Mouse (Mus musculus) cerebellum, adult 2 months (tissue): Measurements from ENCODE around the gene Astn2. TPM values are rescaled to one million over a fixed set of nuclear protein-coding genes. Genes with fewer than 3 reads are reported as not detected.

Experiments
- DNase-seq, 2 experiments: peaks; one replicate each; pipeline ENCODE4 v3.0.0; 2021
- H3K27ac ChIP-seq: fragments of 200-500 bp; 2 replicates; pipeline ENCODE4 v1.5.1; 2012; ENCODE audit warnings: low read length, control low read depth, inconsistent platforms; ENCODE audit not compliant: insufficient read depth
- H3K27me3 ChIP-seq: fragments of 200-500 bp; 2 replicates; pipeline ENCODE4 v1.6.1; 2012; ENCODE audit warnings: inconsistent platforms, mild to moderate bottlenecking, low read length, moderate library complexity; ENCODE audit not compliant: control insufficient read depth, insufficient read depth
- H3K4me1 ChIP-seq: fragments of 200-500 bp; 2 replicates; pipeline ENCODE4 v1.6.1; 2011; ENCODE audit warnings: low read length; ENCODE audit not compliant: control insufficient read depth, insufficient read depth
- H3K4me3 ChIP-seq: fragments of 200-500 bp; replicated peaks from 2 replicates; pipeline ENCODE3; 2011; ENCODE audit warnings: mild to moderate bottlenecking, low read depth, low read length, control low read depth; ENCODE audit not compliant: insufficient read depth
- CTCF ChIP-seq: fragments of 200-500 bp; IDR thresholded peaks from 2 replicates; pipeline ENCODE4 v1.5.1; 2011; ENCODE audit warnings: low read depth, mild to moderate bottlenecking, control low read depth, low read length, moderate library complexity, borderline replicate concordance; ENCODE audit not compliant: insufficient read depth
- POLR2A ChIP-seq: fragments of 200-500 bp; IDR thresholded peaks from 2 replicates; pipeline ENCODE4 v1.6.1; 2011; ENCODE audit warnings: low read length, control low read depth, borderline replicate concordance; ENCODE audit not compliant: insufficient read depth
- WGBS: fragments of 180-500 bp; shearing (Covaris S2); methylation state at CpG from one replicate; pipeline ENCODE4 v1.1.7; 2018; 5-methylcytosine and 5-hydroxymethylcytosine counted together
- polyA plus RNA-seq: library from polyadenylated mRNA; depleted of rRNA; stranded (reverse); fragments of >200 nt; gene quantifications from 2 replicates; pipeline ENCODE4 v1.2.3, GENCODE M21; 2012

Gene Astn2
- polyA plus RNA-seq, 1 experiment: 56.9 TPM

- 1% methylated on average over 24 of the region's 24 CpGs for WGBS
- DNase-seq: peak; percentile 88 to 89
- peak overlapping the region; percentile 99 for H3K27ac ChIP-seq
- H3K4me3 ChIP-seq: peak overlapping the region; percentile 100
- peaks cover 12% of the 10 kb centered on the region; the same call in 1 of the 2 replicates for H3K4me1 ChIP-seq
- TF ChIP-seq POLR2A: peak; percentile 35; the same call in 1 of the 2 replicates
- no peak for TF ChIP-seq CTCF
- no peaks in the 10 kb centered on the region for H3K27me3 ChIP-seq
These were observed 1.8 kb downstream of the Astn2 start for GRCm38 (mm10) chr4:66402611-66403010.

- Histone ChIP-seq H3K27ac (peak overlapping the region; percentile 36), H3K4me1 (peaks cover 20% of the 10 kb centered on the region; the same call in 1 of the 2 replicates)
- 3% methylated on average over 8 of the region's 8 CpGs for WGBS
These were observed 3.2 kb downstream of the Astn2 start for GRCm38 (mm10) chr4:66401186-66401681.

GRCm38 (mm10) chr4:66399066-66399465 is 5.3 kb downstream of the Astn2 start:
- DNase-seq: no peak
- Histone ChIP-seq H3K4me3 (no peak overlapping the region), H3K27ac (no peak overlapping the region), H3K4me1 (peaks cover 24% of the 10 kb centered on the region; the same call in 1 of the 2 replicates), H3K27me3 (no peaks in the 10 kb centered on the region)
- WGBS: 59% methylated on average over 4 of the region's 4 CpGs
- TF ChIP-seq POLR2A: no peak
- no peak for TF ChIP-seq CTCF

More at GRCm38 (mm10) chr4:66401186-66401681, 3.2 kb downstream of the Astn2 start:
- Histone ChIP-seq H3K4me3 (peak overlapping the region; percentile 100), H3K27me3 (no peaks in the 10 kb centered on the region)
- TF ChIP-seq POLR2A (no peak), CTCF (peak; percentile 79)
- DNase-seq: peak; percentile 89 to 93

GRCm38 (mm10) chr4:66397216-66397615 is 7.2 kb downstream of the Astn2 start:
- TF ChIP-seq CTCF (no peak), POLR2A (no peak)
- H3K4me3 ChIP-seq: no peak overlapping the region
- H3K27ac ChIP-seq: no peak overlapping the region
- no peaks in the 10 kb centered on the region for H3K27me3 ChIP-seq
- peaks cover 35% of the 10 kb centered on the region for H3K4me1 ChIP-seq
- peak in 1 of 2 experiments; percentile 40 for DNase-seq

GRCm38 (mm10) chr4:66393294-66393693 is 11.1 kb downstream of the Astn2 start:
- WGBS: 26% methylated on average over 4 of the region's 4 CpGs
- H3K4me3 ChIP-seq: no peak overlapping the region
- no peak for TF ChIP-seq CTCF
- no peak for TF ChIP-seq POLR2A
- DNase-seq: peak; percentile 32 to 41
- H3K4me1 ChIP-seq: peaks cover 24% of the 10 kb centered on the region
- H3K27ac ChIP-seq: no peak overlapping the region
- no peaks in the 10 kb centered on the region for H3K27me3 ChIP-seq

- peaks cover 11% of the 10 kb centered on the region for H3K4me1 ChIP-seq
- WGBS: 33% methylated on average over 4 of the region's 4 CpGs
- no peak for DNase-seq
- no peak overlapping the region for H3K27ac ChIP-seq
- H3K4me3 ChIP-seq: no peak overlapping the region
- TF ChIP-seq POLR2A: no peak
- no peak for TF ChIP-seq CTCF
- H3K27me3 ChIP-seq: no peaks in the 10 kb centered on the region
These were observed 13.9 kb downstream of the Astn2 start for GRCm38 (mm10) chr4:66390480-66390879.

- H3K27ac ChIP-seq: no peak overlapping the region
- no peaks in the 10 kb centered on the region for H3K27me3 ChIP-seq
- H3K4me1 ChIP-seq: peaks cover 7% of the 10 kb centered on the region; the same call in 1 of the 2 replicates
- no peak for DNase-seq
- H3K4me3 ChIP-seq: no peak overlapping the region
- 40% methylated on average over 2 of the region's 2 CpGs for WGBS
- no peak for TF ChIP-seq CTCF
- TF ChIP-seq POLR2A: no peak
These were observed 25.8 kb downstream of the Astn2 start for GRCm38 (mm10) chr4:66378586-66378985.

GRCm38 (mm10) chr4:66370557-66371071 is 33.8 kb downstream of the Astn2 start:
- H3K4me3 ChIP-seq: no peak overlapping the region
- peaks cover 8% of the 10 kb centered on the region; the same call in 1 of the 2 replicates for H3K4me1 ChIP-seq
- H3K27me3 ChIP-seq: no peaks in the 10 kb centered on the region
- peak overlapping the region; percentile 36; the same call in 1 of the 2 replicates for H3K27ac ChIP-seq
- WGBS: 21% methylated on average over 3 of the region's 3 CpGs
- DNase-seq: peak; percentile 34 to 64
- TF ChIP-seq CTCF (no peak), POLR2A (no peak)
